ENCODE assay signal across 18 mouse cellular contexts in the genomic region with DNA sequence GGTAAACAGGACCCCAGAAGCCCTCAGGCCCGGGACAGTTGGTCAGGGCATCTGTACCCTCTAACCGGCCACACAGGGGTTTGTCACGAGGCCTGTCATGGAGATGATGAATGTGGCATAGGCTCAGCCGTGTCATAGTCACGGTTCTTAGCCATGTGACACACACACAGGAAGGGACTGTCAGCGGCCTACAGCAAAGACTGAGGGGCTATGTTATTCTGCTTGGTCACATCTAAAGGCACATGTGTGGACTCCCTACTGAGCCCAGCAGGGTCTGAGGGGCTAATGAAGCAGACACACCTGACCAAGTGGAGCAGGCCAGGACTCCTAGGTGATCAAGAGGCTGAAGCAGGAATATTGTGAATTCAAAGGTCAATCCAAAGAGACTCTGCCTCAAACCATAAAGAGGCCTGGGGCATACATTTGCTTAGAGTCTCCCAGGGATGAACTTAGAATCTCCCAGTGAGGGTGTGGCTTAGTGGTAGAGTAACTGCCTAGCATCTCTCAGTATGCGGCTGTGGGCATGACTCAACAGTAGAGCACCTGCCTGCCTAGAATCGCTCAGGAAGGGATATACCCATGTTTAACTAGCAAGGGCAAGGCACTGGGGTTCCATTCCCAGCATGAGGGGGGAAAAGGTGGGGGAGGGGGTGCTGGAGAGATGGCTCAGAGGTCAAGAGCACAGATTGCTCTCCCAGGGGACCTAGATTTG. TPM values are rescaled to one million over a fixed set of nuclear protein-coding genes. Genes with fewer than 3 reads are reported as not detected.
DNase-seq lines count a peak whose midpoint lies in the region; ATAC-seq lines count a peak whose summit lies in the region.
"Had no signal": no experiment of that assay in that cellular context is flagged by ENCODE, and none has a peak within 500 bp of the region (broad histone marks: within the 10 kb centered on the region; RNA-seq: fewer than 3 reads in every experiment).

No protein-coding gene starts in this region.

- no peak overlapping the region for H3K4me2 ChIP-seq in forebrain, embryonic 13.5 days
- H3K4me2 ChIP-seq in forebrain, embryonic 14.5 days (ENCODE audit: low read length), result no peak overlapping the region
- H3K4me2 ChIP-seq in neural tube, embryonic 13.5 days, result no peak overlapping the region
- H3K4me2 ChIP-seq in neural tube, embryonic 15.5 days, result no peak overlapping the region
- H3K4me2 ChIP-seq in hindbrain, embryonic 12.5 days (replicated peaks), result no peak overlapping the region
- H3K4me2 ChIP-seq in heart, embryonic 11.5 days, result no peak overlapping the region
- H3K4me2 ChIP-seq: stomach, embryonic 15.5 days had no signal

- 68% methylated on average over 8 of the region's 8 CpGs for WGBS in forebrain, embryonic 13.5 days
- 78% methylated on average over 8 of the region's 8 CpGs for WGBS in forebrain, embryonic 14.5 days
- 54% methylated on average over 8 of the region's 8 CpGs for WGBS in neural tube, embryonic 13.5 days
- WGBS in neural tube, embryonic 15.5 days, result 53% methylated on average over 8 of the region's 8 CpGs
- 57% methylated on average over 8 of the region's 8 CpGs for WGBS in hindbrain, embryonic 12.5 days
- WGBS in heart, embryonic 11.5 days (ENCODE audit: insufficient replicate concordance), result 55% methylated on average over 8 of the region's 8 CpGs

- 0 out of 2 replicates have a peak overlapping the region, but pooled peaks have one; percentile 12 for H3K9ac ChIP-seq in forebrain, embryonic 13.5 days
- H3K9ac ChIP-seq in forebrain, embryonic 14.5 days (ENCODE audit: low read length), result no peak overlapping the region
- H3K9ac ChIP-seq in neural tube, embryonic 13.5 days, result no peak overlapping the region
- no peak overlapping the region for H3K9ac ChIP-seq in neural tube, embryonic 15.5 days (replicated peaks)
- H3K9ac ChIP-seq in hindbrain, embryonic 12.5 days, result no peak overlapping the region
- H3K9ac ChIP-seq in heart, embryonic 11.5 days (ENCODE audit: low read depth, low read length), result no peak overlapping the region
- H3K9ac ChIP-seq: stomach, embryonic 15.5 days had no signal

- no peak for DNase-seq in forebrain, embryonic 14.5 days (ENCODE audit: low spot score)
- DNase-seq in natural killer cell, adult 2 months (ENCODE audit: low spot score in 2 of 2), result peak; percentile 68 to 71
- DNase-seq in ovary, postnatal 14 days (ENCODE audit: low spot score), result no peak
- DNase-seq: adrenal gland, adult 8-10 months; heart, adult 2 months; heart, postnatal 4 days; kidney, postnatal 10 days; lung, adult 18-20 months; midbrain, embryonic 14.5 days; right cerebral cortex, postnatal 14 days; thymus, postnatal 4 days had no signal

- H3K4me3 ChIP-seq in forebrain, embryonic 13.5 days, result no peak overlapping the region
- no peak overlapping the region for H3K4me3 ChIP-seq in forebrain, embryonic 14.5 days (ENCODE audit: low read depth, low read length)
- H3K4me3 ChIP-seq in neural tube, embryonic 13.5 days, result no peak overlapping the region
- no peak overlapping the region for H3K4me3 ChIP-seq in neural tube, embryonic 15.5 days (replicated peaks)
- no peak overlapping the region for H3K4me3 ChIP-seq in hindbrain, embryonic 12.5 days
- H3K4me3 ChIP-seq in heart, embryonic 11.5 days (ENCODE audit: low read depth, low read length), result no peak overlapping the region
- H3K4me3 ChIP-seq: heart, adult 2 months; stomach, embryonic 15.5 days had no signal

- no peak overlapping the region for H3K27ac ChIP-seq in forebrain, embryonic 13.5 days
- no peak overlapping the region for H3K27ac ChIP-seq in forebrain, embryonic 14.5 days (ENCODE audit: low read depth, low read length)
- H3K27ac ChIP-seq in neural tube, embryonic 13.5 days (replicated peaks), result peak overlapping the region; percentile 49; the same call in 1 of the 2 replicates
- H3K27ac ChIP-seq in neural tube, embryonic 15.5 days (replicated peaks), result no peak overlapping the region
- peak overlapping the region; percentile 62 for H3K27ac ChIP-seq in hindbrain, embryonic 12.5 days
- H3K27ac ChIP-seq in heart, embryonic 11.5 days (ENCODE audit: low read depth, low read length), result no peak overlapping the region
- H3K27ac ChIP-seq: heart, adult 2 months; stomach, embryonic 15.5 days had no signal

- no peaks in the 10 kb centered on the region for H3K4me1 ChIP-seq in forebrain, embryonic 13.5 days
- H3K4me1 ChIP-seq in forebrain, embryonic 14.5 days (ENCODE audit: control insufficient read depth, insufficient read depth, low read length), result no peaks in the 10 kb centered on the region
- peaks cover 7% of the 10 kb centered on the region for H3K4me1 ChIP-seq in neural tube, embryonic 13.5 days (replicated peaks)
- no peaks in the 10 kb centered on the region for H3K4me1 ChIP-seq in neural tube, embryonic 15.5 days
- H3K4me1 ChIP-seq in hindbrain, embryonic 12.5 days, result peaks cover 11% of the 10 kb centered on the region
- H3K4me1 ChIP-seq in heart, embryonic 11.5 days (ENCODE audit: control insufficient read depth, insufficient read depth, low read length), result no peaks in the 10 kb centered on the region
- H3K4me1 ChIP-seq: stomach, embryonic 15.5 days had no signal

- H3K27me3 ChIP-seq in forebrain, embryonic 13.5 days, result no peaks in the 10 kb centered on the region
- no peaks in the 10 kb centered on the region for H3K27me3 ChIP-seq in forebrain, embryonic 14.5 days (replicated peaks; ENCODE audit: control insufficient read depth, insufficient read depth, low read length)
- H3K27me3 ChIP-seq in neural tube, embryonic 13.5 days, result no peaks in the 10 kb centered on the region
- H3K27me3 ChIP-seq in neural tube, embryonic 15.5 days (replicated peaks), result no peaks in the 10 kb centered on the region
- no peaks in the 10 kb centered on the region for H3K27me3 ChIP-seq in hindbrain, embryonic 12.5 days
- no peaks in the 10 kb centered on the region for H3K27me3 ChIP-seq in heart, embryonic 11.5 days (ENCODE audit: control insufficient read depth, insufficient read depth, low read length)
- H3K27me3 ChIP-seq: stomach, embryonic 15.5 days had no signal

- peaks cover 23% of the 10 kb centered on the region for H3K36me3 ChIP-seq in forebrain, embryonic 13.5 days (ENCODE audit: poor library complexity, severe bottlenecking)
- peaks cover 9% of the 10 kb centered on the region for H3K36me3 ChIP-seq in forebrain, embryonic 14.5 days (ENCODE audit: control insufficient read depth, insufficient read depth, low read length)
- H3K36me3 ChIP-seq in neural tube, embryonic 13.5 days, result peaks cover 14% of the 10 kb centered on the region
- no peaks in the 10 kb centered on the region; the same call in 1 of the 2 replicates for H3K36me3 ChIP-seq in neural tube, embryonic 15.5 days
- 0 out of 2 replicates have a peak, but pooled peaks cover 4% of the 10 kb centered on the region for H3K36me3 ChIP-seq in hindbrain, embryonic 12.5 days
- no peaks in the 10 kb centered on the region for H3K36me3 ChIP-seq in heart, embryonic 11.5 days (ENCODE audit: control insufficient read depth, insufficient read depth, low read length)
- H3K36me3 ChIP-seq: stomach, embryonic 15.5 days had no signal

- no peak for ATAC-seq in forebrain, embryonic 13.5 days
- no peak for ATAC-seq in forebrain, embryonic 14.5 days
- ATAC-seq in neural tube, embryonic 13.5 days (ENCODE audit: low read depth), result peak; percentile 37; the same call in 1 of the 2 replicates
- no peak for ATAC-seq in neural tube, embryonic 15.5 days (ENCODE audit: low FRiP score)
- ATAC-seq in hindbrain, embryonic 12.5 days (ENCODE audit: low FRiP score), result peak; percentile 51; the same call in 1 of the 2 replicates
- ATAC-seq in heart, embryonic 11.5 days (replicated peaks; ENCODE audit: insufficient number of reproducible peaks, low FRiP score, low TSS enrichment), result no peak

- no peaks in the 10 kb centered on the region for H3K9me3 ChIP-seq in forebrain, embryonic 13.5 days (replicated peaks)
- H3K9me3 ChIP-seq in forebrain, embryonic 14.5 days (replicated peaks; ENCODE audit: control insufficient read depth, low read length), result no peaks in the 10 kb centered on the region
- H3K9me3 ChIP-seq in neural tube, embryonic 13.5 days, result no peaks in the 10 kb centered on the region
- H3K9me3 ChIP-seq in neural tube, embryonic 15.5 days (replicated peaks), result no peaks in the 10 kb centered on the region
- no peaks in the 10 kb centered on the region for H3K9me3 ChIP-seq in hindbrain, embryonic 12.5 days (replicated peaks)
- H3K9me3 ChIP-seq in heart, embryonic 11.5 days (replicated peaks; ENCODE audit: control insufficient read depth, low read length), result no peaks in the 10 kb centered on the region
- H3K9me3 ChIP-seq: stomach, embryonic 15.5 days had no signal

RNA-seq across cellular contexts. Expression of gene Lat2, which starts 2.9 kb away (rescaled TPM):
- 3.4 and 5.3 TPM in 2 replicates for polyA plus RNA-seq in forebrain, embryonic 13.5 days (2015; fragmentation: Nextera tagmentation; extraction: Ambion mirVana)
- 0.99 and 1.6 TPM in 2 replicates for polyA plus RNA-seq in forebrain, embryonic 14.5 days (2014; fragmentation: Nextera tagmentation; extraction: Ambion mirVana)
- 4.9 and 6.2 TPM in 2 replicates for polyA plus RNA-seq in neural tube, embryonic 13.5 days (2015; fragmentation: Nextera tagmentation; extraction: Ambion mirVana)
- 3.4 and 3.9 TPM in 2 replicates for polyA plus RNA-seq in neural tube, embryonic 15.5 days (2015; fragmentation: Nextera tagmentation; extraction: Ambion mirVana)
- polyA plus RNA-seq in hindbrain, embryonic 12.5 days (2016; fragmentation: Nextera tagmentation; extraction: Ambion mirVana), result 3.4 and 5.2 TPM in 2 replicates
- 1.9 and 3.5 TPM in 2 replicates for polyA plus RNA-seq in heart, embryonic 11.5 days (2014; fragmentation: Nextera tagmentation; extraction: Ambion mirVana)

RNA-seq across cellular contexts. Expression of gene Eif4h, which starts 27.3 kb away (rescaled TPM):
- 402 and 441 TPM in 2 replicates for polyA plus RNA-seq in forebrain, embryonic 13.5 days (2015; fragmentation: Nextera tagmentation; extraction: Ambion mirVana)
- 402 and 418 TPM in 2 replicates for polyA plus RNA-seq in forebrain, embryonic 14.5 days (2014; fragmentation: Nextera tagmentation; extraction: Ambion mirVana)
- 338 and 355 TPM in 2 replicates for polyA plus RNA-seq in neural tube, embryonic 13.5 days (2015; fragmentation: Nextera tagmentation; extraction: Ambion mirVana)
- 317 and 361 TPM in 2 replicates for polyA plus RNA-seq in neural tube, embryonic 15.5 days (2015; fragmentation: Nextera tagmentation; extraction: Ambion mirVana)
- 397 and 418 TPM in 2 replicates for polyA plus RNA-seq in hindbrain, embryonic 12.5 days (2016; fragmentation: Nextera tagmentation; extraction: Ambion mirVana)
- polyA plus RNA-seq in heart, embryonic 11.5 days (2014; fragmentation: Nextera tagmentation; extraction: Ambion mirVana), result 344 and 355 TPM in 2 replicates

RNA-seq across cellular contexts. Expression of gene Rfc2, which starts 30.8 kb away (rescaled TPM):
- 285 and 304 TPM in 2 replicates for polyA plus RNA-seq in forebrain, embryonic 13.5 days (2015; fragmentation: Nextera tagmentation; extraction: Ambion mirVana)
- 240 and 256 TPM in 2 replicates for polyA plus RNA-seq in forebrain, embryonic 14.5 days (2014; fragmentation: Nextera tagmentation; extraction: Ambion mirVana)
- polyA plus RNA-seq in neural tube, embryonic 13.5 days (2015; fragmentation: Nextera tagmentation; extraction: Ambion mirVana), result 184 and 214 TPM in 2 replicates
- 185 and 216 TPM in 2 replicates for polyA plus RNA-seq in neural tube, embryonic 15.5 days (2015; fragmentation: Nextera tagmentation; extraction: Ambion mirVana)
- polyA plus RNA-seq in hindbrain, embryonic 12.5 days (2016; fragmentation: Nextera tagmentation; extraction: Ambion mirVana), result 226 and 228 TPM in 2 replicates
- 216 and 234 TPM in 2 replicates for polyA plus RNA-seq in heart, embryonic 11.5 days (2014; fragmentation: Nextera tagmentation; extraction: Ambion mirVana)

RNA-seq across cellular contexts. Expression of gene Syna, which starts 52.0 kb away (rescaled TPM):
- polyA plus RNA-seq in forebrain, embryonic 13.5 days (2015; fragmentation: Nextera tagmentation; extraction: Ambion mirVana), result 0.31 and 0.52 TPM in 2 replicates
- 0.10 TPM in 1 of 2 replicates, not detected in the other for polyA plus RNA-seq in forebrain, embryonic 14.5 days (2014; fragmentation: Nextera tagmentation; extraction: Ambion mirVana)
- 0.31 and 0.85 TPM in 2 replicates for polyA plus RNA-seq in neural tube, embryonic 13.5 days (2015; fragmentation: Nextera tagmentation; extraction: Ambion mirVana)
- 0.51 and 0.63 TPM in 2 replicates for polyA plus RNA-seq in neural tube, embryonic 15.5 days (2015; fragmentation: Nextera tagmentation; extraction: Ambion mirVana)
- polyA plus RNA-seq in hindbrain, embryonic 12.5 days (2016; fragmentation: Nextera tagmentation; extraction: Ambion mirVana), result 0.18 and 0.23 TPM in 2 replicates
- not detected in 2 replicates for polyA plus RNA-seq in heart, embryonic 11.5 days (2014; fragmentation: Nextera tagmentation; extraction: Ambion mirVana)
- polyA plus RNA-seq: heart, adult 2 months; limb, embryonic 11.5 days had no signal

RNA-seq across cellular contexts. Expression of gene Clip2, which starts 59.7 kb away (rescaled TPM):
- polyA plus RNA-seq in forebrain, embryonic 13.5 days (2015; fragmentation: Nextera tagmentation; extraction: Ambion mirVana), result 9.4 and 11.4 TPM in 2 replicates
- polyA plus RNA-seq in forebrain, embryonic 14.5 days (2014; fragmentation: Nextera tagmentation; extraction: Ambion mirVana), result 11.1 and 15.6 TPM in 2 replicates
- 11.9 and 12.6 TPM in 2 replicates for polyA plus RNA-seq in neural tube, embryonic 13.5 days (2015; fragmentation: Nextera tagmentation; extraction: Ambion mirVana)
- polyA plus RNA-seq in neural tube, embryonic 15.5 days (2015; fragmentation: Nextera tagmentation; extraction: Ambion mirVana), result 10.4 and 12.1 TPM in 2 replicates
- 12.6 and 13.0 TPM in 2 replicates for polyA plus RNA-seq in hindbrain, embryonic 12.5 days (2016; fragmentation: Nextera tagmentation; extraction: Ambion mirVana)
- polyA plus RNA-seq in heart, embryonic 11.5 days (2014; fragmentation: Nextera tagmentation; extraction: Ambion mirVana), result 1.7 and 2.2 TPM in 2 replicates

Comparison
In these comparisons a context has a peak if more than half of its experiments do, and no peak if none do; other contexts are left out.
1. ATAC-seq: peak in neural tube, embryonic 13.5 days (single experiment) and hindbrain, embryonic 12.5 days (single experiment); none in forebrain, embryonic 13.5 days (single experiment), forebrain, embryonic 14.5 days (single experiment), neural tube, embryonic 15.5 days (single experiment) and heart, embryonic 11.5 days (single experiment).
2. H3K27ac ChIP-seq: peak in neural tube, embryonic 13.5 days (single experiment) and hindbrain, embryonic 12.5 days (single experiment); none in forebrain, embryonic 13.5 days (single experiment), forebrain, embryonic 14.5 days (single experiment), neural tube, embryonic 15.5 days (single experiment) and heart, embryonic 11.5 days (single experiment).
3. DNase-seq: peak in natural killer cell, adult 2 months (2 of 2); none in forebrain, embryonic 14.5 days (single experiment) and ovary, postnatal 14 days (single experiment).